Mouse (Mus musculus) limb, embryonic 10.5 days (tissue): ENCODE data around the gene Masp1. TPM values are rescaled to one million over a fixed set of nuclear protein-coding genes. Genes with fewer than 3 reads are reported as not detected.
A peak's percentile ranks its signal among the peaks of the same experiment; 100 is the strongest.

Experiments
- DNase-seq: peaks from one replicate; pipeline ENCODE4 v3.0.0-alpha.2; 2017; ENCODE audit warnings: low spot score
- H3K27ac ChIP-seq: fragments of 300-500 bp; sonication (generic); 2 replicates; pipeline ENCODE4 v1.5.1; 2016; ENCODE audit warnings: mild to moderate bottlenecking
- H3K27me3 ChIP-seq: fragments of 300-500 bp; sonication (generic); 2 replicates; pipeline ENCODE4 v1.6.1; 2016; ENCODE audit warnings: low read depth, mild to moderate bottlenecking; ENCODE audit not compliant: poor library complexity, severe bottlenecking
- H3K36me3 ChIP-seq: fragments of 300-500 bp; sonication (generic); 2 replicates; pipeline ENCODE4 v1.6.1; 2016; ENCODE audit warnings: mild to moderate bottlenecking, moderate library complexity
- H3K4me1 ChIP-seq: fragments of 300-500 bp; sonication (generic); 2 replicates; pipeline ENCODE4 v1.6.1; 2016
- H3K4me3 ChIP-seq: fragments of 300-500 bp; sonication (generic); 2 replicates; pipeline ENCODE4 v1.5.1; 2016; ENCODE audit warnings: mild to moderate bottlenecking, moderate library complexity
- H3K9me3 ChIP-seq: fragments of 300-500 bp; sonication (generic); replicated peaks from 2 replicates; pipeline ENCODE4 v1.6.1; 2016; ENCODE audit warnings: mild to moderate bottlenecking
- WGBS: fragments of 180-500 bp; shearing (Covaris S2); methylation state at CpG from one replicate; pipeline ENCODE4 v1.1.7; 2016; 5-methylcytosine and 5-hydroxymethylcytosine counted together
- polyA plus RNA-seq: library from polyadenylated mRNA; unstranded; fragments of >200 nt; fragmentation: Nextera tagmentation; extraction: Ambion mirVana; gene quantifications from 2 replicates; pipeline ENCODE4 v1.2.1, GENCODE M21; 2016

Masp1 gene
- polyA plus RNA-seq, 1 experiment from 2014 or later, result 3.7 TPM

- 0 out of 2 replicates have a peak, but pooled peaks cover 4% of the 10 kb centered on the region for H3K27me3 ChIP-seq
- WGBS, result 74% methylated on average over 5 of the region's 5 CpGs
- H3K27ac ChIP-seq, result no peak overlapping the region
- DNase-seq, result no peak
- H3K36me3 ChIP-seq, result no peaks in the 10 kb centered on the region
- H3K9me3 ChIP-seq, result no peaks in the 10 kb centered on the region
- H3K4me3 ChIP-seq, result no peak overlapping the region
- H3K4me1 ChIP-seq, result peaks cover 47% of the 10 kb centered on the region
These were observed 1.5 kb upstream of the Masp1 start for GRCm38 (mm10) chr16:23522081-23522480.

GRCm38 (mm10) chr16:23521092-23521491 lies 477 bp upstream of the Masp1 start:
- peak overlapping the region; percentile 79; the same call in 1 of the 2 replicates for H3K27ac ChIP-seq
- 15% methylated on average over 5 of the region's 5 CpGs for WGBS
- 0 out of 2 replicates have a peak, but pooled peaks cover 4% of the 10 kb centered on the region for H3K27me3 ChIP-seq
- no peaks in the 10 kb centered on the region for H3K9me3 ChIP-seq
- H3K4me3 ChIP-seq, result no peak overlapping the region
- DNase-seq, result no peak
- H3K4me1 ChIP-seq, result peaks cover 47% of the 10 kb centered on the region
- H3K36me3 ChIP-seq, result no peaks in the 10 kb centered on the region

- no peak for DNase-seq
- peak overlapping the region; percentile 79 for H3K27ac ChIP-seq
These were observed 844 bp downstream of the Masp1 start for GRCm38 (mm10) chr16:23519771-23520170.

GRCm38 (mm10) chr16:23518567-23519369 lies 1.8 kb downstream of the Masp1 start:
- no peak overlapping the region for H3K4me3 ChIP-seq
- DNase-seq, result no peak
- H3K27ac ChIP-seq, result no peak overlapping the region
- peaks cover 46% of the 10 kb centered on the region for H3K4me1 ChIP-seq
- no peaks in the 10 kb centered on the region for H3K36me3 ChIP-seq
- H3K9me3 ChIP-seq, result no peaks in the 10 kb centered on the region
- WGBS, result 84% methylated on average over 10 of the region's 10 CpGs
- H3K27me3 ChIP-seq, result 0 out of 2 replicates have a peak, but pooled peaks cover 4% of the 10 kb centered on the region

More at GRCm38 (mm10) chr16:23519771-23520170, 844 bp downstream of the Masp1 start:
- 0 out of 2 replicates have a peak, but pooled peaks cover 4% of the 10 kb centered on the region for H3K27me3 ChIP-seq
- H3K36me3 ChIP-seq, result no peaks in the 10 kb centered on the region
- no peaks in the 10 kb centered on the region for H3K9me3 ChIP-seq
- peaks cover 47% of the 10 kb centered on the region for H3K4me1 ChIP-seq
- H3K4me3 ChIP-seq, result peak overlapping the region; percentile 49
- 0% methylated on average over 1 of the region's 1 CpGs for WGBS

- WGBS, result 71% methylated on average over 20 of the region's 20 CpGs
- Histone ChIP-seq H3K27ac (peak overlapping the region; percentile 36; the same call in 1 of the 2 replicates), H3K9me3 (no peaks in the 10 kb centered on the region), H3K4me3 (no peak overlapping the region), H3K27me3 (0 out of 2 replicates have a peak, but pooled peaks cover 4% of the 10 kb centered on the region), H3K4me1 (peaks cover 42% of the 10 kb centered on the region), H3K36me3 (no peaks in the 10 kb centered on the region)
- DNase-seq, result no peak
These were observed 2.7 kb downstream of the Masp1 start for GRCm38 (mm10) chr16:23517754-23518566.

GRCm38 (mm10) chr16:23517230-23517629 lies 3.4 kb downstream of the Masp1 start:
- 94% methylated on average over 5 of the region's 5 CpGs for WGBS

GRCm38 (mm10) chr16:23516606-23517005 lies 4.0 kb downstream of the Masp1 start:
- Histone ChIP-seq H3K9me3 (no peaks in the 10 kb centered on the region), H3K4me1 (peaks cover 29% of the 10 kb centered on the region), H3K27me3 (0 out of 2 replicates have a peak, but pooled peaks cover 2% of the 10 kb centered on the region), H3K36me3 (no peaks in the 10 kb centered on the region), H3K4me3 (no peak overlapping the region), H3K27ac (no peak overlapping the region)
- WGBS, result 91% methylated on average over 2 of the region's 2 CpGs
- DNase-seq, result no peak

More at GRCm38 (mm10) chr16:23517230-23517629, 3.4 kb downstream of the Masp1 start:
- 0 out of 2 replicates have a peak, but pooled peaks cover 4% of the 10 kb centered on the region for H3K27me3 ChIP-seq
- H3K4me3 ChIP-seq, result no peak overlapping the region
- H3K4me1 ChIP-seq, result peaks cover 35% of the 10 kb centered on the region
- no peak for DNase-seq
- no peaks in the 10 kb centered on the region for H3K9me3 ChIP-seq
- no peaks in the 10 kb centered on the region for H3K36me3 ChIP-seq
- no peak overlapping the region for H3K27ac ChIP-seq

GRCm38 (mm10) chr16:23515766-23516165 lies 4.8 kb downstream of the Masp1 start:
- no peaks in the 10 kb centered on the region for H3K9me3 ChIP-seq
- no peaks in the 10 kb centered on the region for H3K36me3 ChIP-seq
- H3K27me3 ChIP-seq, result no peaks in the 10 kb centered on the region
- H3K4me1 ChIP-seq, result peaks cover 21% of the 10 kb centered on the region
- no peak overlapping the region for H3K4me3 ChIP-seq
- H3K27ac ChIP-seq, result no peak overlapping the region
- no peak for DNase-seq
- 85% methylated on average over 3 of the region's 3 CpGs for WGBS

- Histone ChIP-seq H3K27me3 (no peaks in the 10 kb centered on the region), H3K9me3 (no peaks in the 10 kb centered on the region)
- WGBS, result 92% methylated on average over 1 of the region's 1 CpGs
These were observed 7.2 kb downstream of the Masp1 start for GRCm38 (mm10) chr16:23513401-23513800.

GRCm38 (mm10) chr16:23511166-23511935 lies 9.3 kb downstream of the Masp1 start:
- H3K27me3 ChIP-seq, result no peaks in the 10 kb centered on the region
- H3K27ac ChIP-seq, result no peak overlapping the region
- 81% methylated on average over 4 of the region's 4 CpGs for WGBS
- DNase-seq, result no peak
- no peaks in the 10 kb centered on the region for H3K36me3 ChIP-seq
- no peak overlapping the region for H3K4me3 ChIP-seq
- peaks cover 2% of the 10 kb centered on the region for H3K4me1 ChIP-seq
- H3K9me3 ChIP-seq, result no peaks in the 10 kb centered on the region

More at GRCm38 (mm10) chr16:23513401-23513800, 7.2 kb downstream of the Masp1 start:
- no peak for DNase-seq
- H3K4me3 ChIP-seq, result no peak overlapping the region
- no peak overlapping the region for H3K27ac ChIP-seq
- H3K36me3 ChIP-seq, result no peaks in the 10 kb centered on the region
- H3K4me1 ChIP-seq, result no peaks in the 10 kb centered on the region

GRCm38 (mm10) chr16:23505904-23506687 lies 14.5 kb downstream of the Masp1 start:
- Histone ChIP-seq H3K27me3 (0 out of 2 replicates have a peak, but pooled peaks cover 5% of the 10 kb centered on the region), H3K4me1 (peaks cover 10% of the 10 kb centered on the region), H3K4me3 (no peak overlapping the region), H3K36me3 (no peaks in the 10 kb centered on the region), H3K9me3 (no peaks in the 10 kb centered on the region), H3K27ac (no peak overlapping the region)
- 40% methylated on average over 11 of the region's 11 CpGs for WGBS
- no peak for DNase-seq
